Mouse (Mus musculus) hindbrain, embryonic 16.5 days (tissue): ENCODE results near the gene Mdc1. TPM values are rescaled to one million over a fixed set of nuclear protein-coding genes. Genes with fewer than 3 reads are reported as not detected.

Experiments
- ATAC-seq: fragments of 200-750 bp; cut with Nextera tagmentation; 2 replicates; pipeline ENCODE4 v1.8.0; 2017; ENCODE audit warnings: moderate TSS enrichment, moderate library complexity
- H3K27ac ChIP-seq: fragments of 300-500 bp; sonication (generic); 2 replicates; pipeline ENCODE4 v1.5.1; 2014; ENCODE audit warnings: low read depth, mild to moderate bottlenecking, control low read depth, low read length, moderate library complexity
- H3K27me3 ChIP-seq: fragments of 300-500 bp; sonication (generic); replicated peaks from 2 replicates; pipeline ENCODE4 v1.6.1; 2014; ENCODE audit warnings: low read length; ENCODE audit not compliant: control insufficient read depth, insufficient read depth
- H3K36me3 ChIP-seq: fragments of 300-500 bp; sonication (generic); 2 replicates; pipeline ENCODE4 v1.6.1; 2014; ENCODE audit warnings: mild to moderate bottlenecking, low read length, moderate library complexity, mixed read lengths; ENCODE audit not compliant: control insufficient read depth, insufficient read depth
- H3K4me1 ChIP-seq: fragments of 300-500 bp; sonication (generic); 2 replicates; pipeline ENCODE4 v1.6.1; 2014; ENCODE audit warnings: low read depth, low read length; ENCODE audit not compliant: control insufficient read depth, insufficient read depth
- H3K4me2 ChIP-seq: fragments of 300-500 bp; sonication (generic); 2 replicates; pipeline ENCODE4 v1.6.1; 2014; ENCODE audit warnings: mild to moderate bottlenecking, low read length, control low read depth, moderate library complexity
- H3K4me3 ChIP-seq: fragments of 300-500 bp; sonication (generic); 2 replicates; pipeline ENCODE4 v1.5.1; 2014; ENCODE audit warnings: mild to moderate bottlenecking, low read length, control low read depth, moderate library complexity
- H3K9ac ChIP-seq: fragments of 300-500 bp; sonication (generic); 2 replicates; pipeline ENCODE4 v1.6.1; 2014; ENCODE audit warnings: low read depth, mild to moderate bottlenecking, control low read depth, low read length, moderate library complexity
- H3K9me3 ChIP-seq: fragments of 300-500 bp; sonication (generic); 2 replicates; pipeline ENCODE4 v1.6.1; 2014; ENCODE audit warnings: mild to moderate bottlenecking, low read length, moderate library complexity; ENCODE audit not compliant: control insufficient read depth
- WGBS: fragments of 180-500 bp; shearing (Covaris S2); extraction: QIAGEN DNeasy Blood & Tissue Kit; methylation state at CpG from one replicate; pipeline ENCODE4 v1.1.7; 2014; 5-methylcytosine and 5-hydroxymethylcytosine counted together
- polyA plus RNA-seq: library from polyadenylated mRNA; unstranded; fragments of >200 nt; fragmentation: Nextera tagmentation; extraction: Ambion mirVana; gene quantifications from 2 replicates; pipeline ENCODE4 v1.2.1, GENCODE M21; 2015

Gene Mdc1
- polyA plus RNA-seq, 1 experiment from 2014 or later = 9.3 TPM

- H3K27ac ChIP-seq = no peak overlapping the region
- no peak for ATAC-seq
- no peaks in the 10 kb centered on the region for H3K27me3 ChIP-seq
- H3K4me3 ChIP-seq = no peak overlapping the region
- no peak overlapping the region for H3K9ac ChIP-seq
- H3K36me3 ChIP-seq = peaks cover 38% of the 10 kb centered on the region
- H3K4me1 ChIP-seq = peaks cover 35% of the 10 kb centered on the region
- no peak overlapping the region for H3K4me2 ChIP-seq
- WGBS = 65% methylated on average over 8 of the region's 8 CpGs
- H3K9me3 ChIP-seq = no peaks in the 10 kb centered on the region
These were observed 8.7 kb upstream of the Mdc1 start for GRCm38 (mm10) chr17:35832400-35833238.

- 24% methylated on average over 5 of the region's 5 CpGs for WGBS
- H3K27me3 ChIP-seq = no peaks in the 10 kb centered on the region
- H3K36me3 ChIP-seq = peaks cover 35% of the 10 kb centered on the region
- H3K9ac ChIP-seq = no peak overlapping the region
- H3K4me1 ChIP-seq = peaks cover 35% of the 10 kb centered on the region
- no peak for ATAC-seq
- no peak overlapping the region for H3K4me2 ChIP-seq
- H3K9me3 ChIP-seq = no peaks in the 10 kb centered on the region
- no peak overlapping the region for H3K4me3 ChIP-seq
- H3K27ac ChIP-seq = no peak overlapping the region
These were observed 8.0 kb upstream of the Mdc1 start for GRCm38 (mm10) chr17:35833239-35833751.

- no peak overlapping the region for H3K9ac ChIP-seq
- H3K9me3 ChIP-seq = no peaks in the 10 kb centered on the region
- no peak overlapping the region for H3K4me3 ChIP-seq
- 52% methylated on average over 5 of the region's 5 CpGs for WGBS
- peaks cover 35% of the 10 kb centered on the region for H3K36me3 ChIP-seq
- no peak for ATAC-seq
- no peak overlapping the region for H3K27ac ChIP-seq
- H3K27me3 ChIP-seq = no peaks in the 10 kb centered on the region
- peaks cover 35% of the 10 kb centered on the region for H3K4me1 ChIP-seq
- H3K4me2 ChIP-seq = peak overlapping the region; percentile 5
These were observed 7.4 kb upstream of the Mdc1 start for GRCm38 (mm10) chr17:35833894-35834293.

GRCm38 (mm10) chr17:35834696-35835422 is 6.5 kb upstream of the Mdc1 start:
- peak overlapping the region; percentile 38 for H3K9ac ChIP-seq
- H3K4me2 ChIP-seq = peak overlapping the region; percentile 74
- peak overlapping the region; percentile 16; the same call in 1 of the 2 replicates for H3K27ac ChIP-seq
- peaks cover 35% of the 10 kb centered on the region for H3K36me3 ChIP-seq
- H3K4me3 ChIP-seq = peak overlapping the region; percentile 77
- peaks cover 39% of the 10 kb centered on the region for H3K4me1 ChIP-seq
- ATAC-seq = no peak
- H3K9me3 ChIP-seq = no peaks in the 10 kb centered on the region
- WGBS = 71% methylated on average over 26 of the region's 26 CpGs
- no peaks in the 10 kb centered on the region for H3K27me3 ChIP-seq

- Histone ChIP-seq H3K36me3 (peaks cover 35% of the 10 kb centered on the region), H3K27me3 (no peaks in the 10 kb centered on the region), H3K27ac (peak overlapping the region; percentile 16; the same call in 1 of the 2 replicates), H3K4me3 (peak overlapping the region; percentile 77), H3K4me1 (peaks cover 37% of the 10 kb centered on the region), H3K4me2 (peak overlapping the region; percentile 74), H3K9ac (peak overlapping the region; percentile 48), H3K9me3 (no peaks in the 10 kb centered on the region)
- 73% methylated on average over 26 of the region's 26 CpGs for WGBS
- ATAC-seq = no peak
These were observed 5.7 kb upstream of the Mdc1 start for GRCm38 (mm10) chr17:35835424-35836140.

- no peaks in the 10 kb centered on the region for H3K9me3 ChIP-seq
- peaks cover 37% of the 10 kb centered on the region for H3K4me1 ChIP-seq
- no peak for ATAC-seq
- H3K36me3 ChIP-seq = peaks cover 28% of the 10 kb centered on the region
- peak overlapping the region; percentile 74 for H3K4me2 ChIP-seq
- H3K9ac ChIP-seq = peak overlapping the region; percentile 96
- H3K27ac ChIP-seq = peak overlapping the region; percentile 95
- no peaks in the 10 kb centered on the region for H3K27me3 ChIP-seq
- peak overlapping the region; percentile 77 for H3K4me3 ChIP-seq
- 7% methylated on average over 24 of the region's 24 CpGs for WGBS
These were observed 4.9 kb upstream of the Mdc1 start for GRCm38 (mm10) chr17:35836178-35836965.

GRCm38 (mm10) chr17:35836991-35837422 is 4.3 kb upstream of the Mdc1 start:
- H3K9ac ChIP-seq = peak overlapping the region; percentile 96
- WGBS = 0% methylated on average over 3 of the region's 25 CpGs
- peaks cover 27% of the 10 kb centered on the region for H3K36me3 ChIP-seq
- no peaks in the 10 kb centered on the region for H3K27me3 ChIP-seq
- peak overlapping the region; percentile 74 for H3K4me2 ChIP-seq
- H3K9me3 ChIP-seq = no peaks in the 10 kb centered on the region
- ATAC-seq = peak; percentile 21
- H3K4me1 ChIP-seq = peaks cover 38% of the 10 kb centered on the region
- H3K27ac ChIP-seq = peak overlapping the region; percentile 95
- H3K4me3 ChIP-seq = peak overlapping the region; percentile 77

GRCm38 (mm10) chr17:35837487-35837886 is 3.8 kb upstream of the Mdc1 start:
- Histone ChIP-seq H3K4me2 (peak overlapping the region; percentile 74), H3K27ac (peak overlapping the region; percentile 95), H3K4me1 (peaks cover 43% of the 10 kb centered on the region), H3K36me3 (peaks cover 25% of the 10 kb centered on the region), H3K9me3 (no peaks in the 10 kb centered on the region), H3K9ac (peak overlapping the region; percentile 96), H3K27me3 (no peaks in the 10 kb centered on the region), H3K4me3 (peak overlapping the region; percentile 77)
- ATAC-seq = no peak
- 1% methylated on average over 18 of the region's 18 CpGs for WGBS
